Mouse (Mus musculus): ENCODE results near the gene Nrp2.

- no peak for TF ChIP-seq CTCF (IDR thresholded peaks at IDR 0.05; ENCODE audit: extremely low read depth, insufficient read depth, low read length)
- TF ChIP-seq POLR2A (IDR thresholded peaks at IDR 0.05; ENCODE audit: extremely low read depth, insufficient read depth, low read length) = no peak
These were observed 6.8 kb downstream of the Nrp2 start for GRCm38 (mm10) chr1:62709770-62710335.
